Mouse (Mus musculus) liver, embryonic 14.5 days (tissue): ENCODE results near the gene Ubxn10. TPM values are rescaled to one million over a fixed set of nuclear protein-coding genes. Genes with fewer than 3 reads are reported as not detected.

Source experiments
- ATAC-seq: fragments of 200-750 bp; cut with Nextera tagmentation; 2 replicates; pipeline ENCODE4 v1.8.0; 2017; ENCODE audit warnings: moderate number of reproducible peaks, mild to moderate bottlenecking, moderate library complexity; ENCODE audit not compliant: insufficient read depth
- DNase-seq, 3 experiments: peaks; one replicate each; pipeline ENCODE4 v3.0.0-alpha.2; 2012 to 2013; ENCODE audit warnings: low read depth in 3 of 3, low spot score in 3 of 3
- H3K27ac ChIP-seq: fragments of 300-500 bp; sonication (generic); 2 replicates; pipeline ENCODE4 v1.5.1; 2014; ENCODE audit warnings: moderate library complexity, mild to moderate bottlenecking, control low read depth, inconsistent platforms
- H3K27me3 ChIP-seq: fragments of 300-500 bp; sonication (generic); 2 replicates; pipeline ENCODE4 v1.6.1; 2014; ENCODE audit warnings: mild to moderate bottlenecking, low read length, moderate library complexity; ENCODE audit not compliant: control insufficient read depth, insufficient read depth
- H3K36me3 ChIP-seq: fragments of 300-500 bp; sonication (generic); replicated peaks from 2 replicates; pipeline ENCODE4 v1.6.1; 2014; ENCODE audit warnings: low read depth; ENCODE audit not compliant: control insufficient read depth, insufficient read depth
- H3K4me1 ChIP-seq, 2 experiments: fragments of 200-500 bp in 1 of 2; fragments of 300-500 bp in 1 of 2; sonication (generic) in 1 of 2; replicated peaks; 2 replicates each; pipeline ENCODE4 v1.6.1; 2012 to 2014; ENCODE audit warnings: antibody characterized with exemption in 1 of 2, inconsistent platforms in 1 of 2, low read length in 1 of 2; ENCODE audit not compliant: control insufficient read depth in 2 of 2, insufficient read depth in 2 of 2
- H3K4me2 ChIP-seq: fragments of 300-500 bp; sonication (generic); 2 replicates; pipeline ENCODE4 v1.6.1; 2014; ENCODE audit warnings: low read depth, mild to moderate bottlenecking, control low read depth, moderate library complexity
- H3K4me3 ChIP-seq, 2 experiments: fragments of 200-500 bp in 1 of 2; fragments of 300-500 bp in 1 of 2; sonication (generic) in 1 of 2; 2 replicates each; pipeline ENCODE4 v1.5.1; 2012 to 2014; ENCODE audit warnings: low read depth in 2 of 2, low read length in 2 of 2, mild to moderate bottlenecking in 2 of 2, control low read depth in 1 of 2, inconsistent platforms in 1 of 2, moderate library complexity in 1 of 2; ENCODE audit not compliant: insufficient read depth in 1 of 2
- H3K9ac ChIP-seq: fragments of 300-500 bp; sonication (generic); replicated peaks from 2 replicates; pipeline ENCODE4 v1.6.1; 2014; ENCODE audit warnings: mild to moderate bottlenecking, control low read depth, moderate library complexity
- H3K9me3 ChIP-seq: fragments of 300-500 bp; sonication (generic); 2 replicates; pipeline ENCODE4 v1.6.1; 2016; ENCODE audit warnings: low read length, mixed read lengths; ENCODE audit not compliant: control insufficient read depth
- CTCF ChIP-seq: IDR thresholded peaks from 2 replicates; pipeline ENCODE4 v1.5.1; 2016; ENCODE audit warnings: antibody characterized with exemption, low read depth, control low read depth
- EP300 ChIP-seq: IDR thresholded peaks from 2 replicates; pipeline ENCODE4 v1.6.1; 2016; ENCODE audit warnings: antibody characterized with exemption, low read depth
- WGBS: fragments of 180-500 bp; shearing (Covaris S2); extraction: QIAGEN DNeasy Blood & Tissue Kit; methylation state at CpG from one replicate; pipeline ENCODE4 v1.1.7; 2014; ENCODE audit not compliant: insufficient replicate concordance; 5-methylcytosine and 5-hydroxymethylcytosine counted together
- polyA plus RNA-seq, 2 experiments: library from polyadenylated mRNA; depleted of rRNA in 1 of 2; stranded (reverse) in 1 of 2; unstranded in 1 of 2; fragments of >200 nt; fragmentation: Nextera tagmentation in 1 of 2; extraction: Ambion mirVana in 1 of 2; gene quantifications; 2 replicates each; pipeline versions ENCODE4 v1.2.1 to v1.2.3; 2012 to 2014

Gene Ubxn10
- polyA plus RNA-seq, 2 experiments, result 0.06 to 0.09 TPM

GRCm38 (mm10) chr4:138691443-138692181, 45.4 kb downstream of the Ubxn10 start:
- no peak for TF ChIP-seq CTCF
- TF ChIP-seq EP300, result no peak
- Histone ChIP-seq H3K4me1 (no peaks in the 10 kb centered on the region), H3K4me3 (no peak overlapping the region), H3K9me3 (no peaks in the 10 kb centered on the region), H3K36me3 (no peaks in the 10 kb centered on the region), H3K4me2 (no peak overlapping the region), H3K27me3 (no peaks in the 10 kb centered on the region; the same call in 1 of the 2 replicates), H3K9ac (no peak overlapping the region), H3K27ac (no peak overlapping the region)
- 8% methylated on average over 19 of the region's 19 CpGs for WGBS
- DNase-seq, result no peak
- ATAC-seq, result no peak

- no peak for TF ChIP-seq CTCF
- no peak for TF ChIP-seq EP300
- no peak overlapping the region for H3K27ac ChIP-seq
- DNase-seq, result no peak
- H3K9me3 ChIP-seq, result no peaks in the 10 kb centered on the region
- H3K4me1 ChIP-seq, result no peaks in the 10 kb centered on the region
- ATAC-seq, result no peak
- no peak overlapping the region for H3K4me2 ChIP-seq
- no peak overlapping the region for H3K9ac ChIP-seq
- H3K4me3 ChIP-seq, result no peak overlapping the region
- H3K27me3 ChIP-seq, result no peaks in the 10 kb centered on the region; the same call in 1 of the 2 replicates
- 5% methylated on average over 4 of the region's 4 CpGs for WGBS
- H3K36me3 ChIP-seq, result no peaks in the 10 kb centered on the region
These were observed 46.4 kb downstream of the Ubxn10 start for GRCm38 (mm10) chr4:138690561-138690960.

GRCm38 (mm10) chr4:138689094-138689512, 47.9 kb downstream of the Ubxn10 start:
- ATAC-seq, result no peak
- Histone ChIP-seq H3K9ac (no peak overlapping the region), H3K9me3 (no peaks in the 10 kb centered on the region), H3K36me3 (no peaks in the 10 kb centered on the region), H3K27ac (no peak overlapping the region), H3K4me3 (no peak overlapping the region), H3K4me1 (no peaks in the 10 kb centered on the region), H3K4me2 (no peak overlapping the region), H3K27me3 (no peaks in the 10 kb centered on the region; the same call in 1 of the 2 replicates)
- no peak for TF ChIP-seq EP300
- no peak for TF ChIP-seq CTCF
- 13% methylated on average over 3 of the region's 3 CpGs for WGBS
- DNase-seq, result no peak

DNA sequence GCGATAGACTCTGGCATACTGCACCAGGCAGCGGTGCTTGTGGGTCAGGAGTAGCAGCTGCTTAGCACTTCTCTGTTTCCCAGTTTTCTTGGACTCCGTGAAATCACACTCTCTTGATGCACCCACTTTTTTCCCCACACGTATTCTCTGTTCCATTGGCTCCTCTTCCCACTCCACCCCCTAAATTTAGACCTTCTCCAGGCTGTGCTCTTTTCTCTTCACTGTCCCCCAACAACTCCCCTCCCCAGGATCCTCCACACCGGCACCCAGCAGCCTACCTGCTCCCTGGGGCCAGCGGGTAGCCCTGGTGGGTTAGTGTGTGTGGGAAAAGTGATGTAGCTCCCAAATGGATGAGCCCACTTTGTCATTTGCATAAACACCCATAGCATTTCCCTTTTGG, 51.2 kb downstream of the Ubxn10 start:
- DNase-seq (no peak), ATAC-seq (no peak)
- no peak overlapping the region for H3K9ac ChIP-seq
- H3K4me3 ChIP-seq, result no peak overlapping the region
- no peak overlapping the region for H3K4me2 ChIP-seq
- H3K9me3 ChIP-seq, result no peaks in the 10 kb centered on the region
- H3K27ac ChIP-seq, result no peak overlapping the region
- no peak for TF ChIP-seq CTCF
- no peak for TF ChIP-seq EP300
- H3K27me3 ChIP-seq, result no peaks in the 10 kb centered on the region
- no peaks in the 10 kb centered on the region for H3K36me3 ChIP-seq
- no peaks in the 10 kb centered on the region for H3K4me1 ChIP-seq
- WGBS, result 61% methylated on average over 6 of the region's 6 CpGs

DNA sequence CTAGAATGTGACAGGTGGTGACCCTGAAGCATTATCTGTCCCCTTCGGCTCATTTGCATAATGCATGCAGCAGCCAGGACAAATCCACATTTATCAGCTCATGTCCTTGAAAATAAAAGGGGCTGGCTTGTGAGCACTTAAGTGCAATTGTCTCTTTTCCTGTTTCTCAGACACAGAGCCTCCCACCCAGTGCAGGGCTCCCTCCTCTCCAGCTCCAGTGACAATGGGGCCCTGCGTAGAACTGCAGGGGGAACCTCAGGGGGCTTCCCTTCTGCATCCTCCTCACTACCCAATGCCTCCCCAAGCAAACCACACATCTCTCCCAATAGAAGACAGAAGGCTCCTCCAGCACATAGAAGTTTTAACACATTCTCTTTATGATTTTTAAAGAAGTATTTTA, 54.2 kb downstream of the Ubxn10 start:
- H3K36me3 ChIP-seq, result no peaks in the 10 kb centered on the region
- H3K27me3 ChIP-seq, result no peaks in the 10 kb centered on the region
- no peak overlapping the region for H3K9ac ChIP-seq
- H3K4me2 ChIP-seq, result no peak overlapping the region
- no peaks in the 10 kb centered on the region for H3K4me1 ChIP-seq
- WGBS, result 44% methylated on average over 2 of the region's 2 CpGs
- ATAC-seq (no peak), DNase-seq (no peak)
- TF ChIP-seq EP300 (no peak), CTCF (no peak)
- no peak overlapping the region for H3K27ac ChIP-seq
- H3K4me3 ChIP-seq, result no peak overlapping the region
- H3K9me3 ChIP-seq, result no peaks in the 10 kb centered on the region
